Comparison of ENCODE assay signal across 8 mouse cellular contexts in the genomic region with DNA sequence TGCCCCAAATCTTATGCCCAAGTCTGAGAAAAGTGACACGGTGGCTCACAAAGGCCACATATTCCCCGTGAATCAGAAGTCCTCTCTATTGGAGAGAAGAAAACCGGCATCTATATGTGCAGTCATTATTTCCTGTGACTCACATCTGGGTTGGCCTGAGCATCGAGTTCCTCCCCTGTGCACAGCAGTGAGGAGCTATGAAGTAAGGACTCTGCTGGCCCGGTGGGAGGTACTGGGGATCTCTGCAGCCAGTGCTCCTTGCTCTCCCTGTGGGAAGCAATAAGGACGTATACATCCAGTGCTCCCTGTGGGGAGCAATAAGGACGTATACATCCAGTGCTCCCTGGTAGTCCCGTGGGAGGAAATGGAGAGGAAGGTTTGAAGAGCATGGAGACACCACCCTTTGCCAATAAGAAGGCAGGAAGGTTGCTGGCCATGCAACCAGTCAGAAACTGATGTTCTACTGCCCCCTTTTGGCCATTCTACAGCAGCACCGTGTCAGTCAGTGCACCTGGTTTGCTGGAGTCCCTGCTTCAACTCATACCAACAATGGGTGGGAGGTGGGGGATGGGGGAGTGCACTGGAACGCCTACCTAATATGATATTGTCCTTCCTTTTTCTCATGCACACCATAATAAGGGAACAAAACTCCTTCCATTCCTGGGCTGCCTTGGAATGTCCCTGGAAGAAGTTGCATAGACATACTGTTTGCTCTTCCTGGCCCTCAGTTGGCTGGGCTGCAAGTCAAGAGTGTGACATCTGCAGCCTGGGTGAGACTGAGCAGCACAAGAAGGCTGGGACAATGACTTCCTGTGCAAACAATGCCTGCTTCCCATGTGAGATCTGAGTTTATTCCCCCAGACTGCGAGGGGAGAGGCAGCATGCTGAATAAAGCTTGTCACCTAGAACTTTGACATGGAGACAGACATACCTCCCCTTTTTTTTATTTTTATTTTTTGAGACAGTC. TPM values are rescaled to one million over a fixed set of nuclear protein-coding genes. Genes with fewer than 3 reads are reported as not detected.
DNase-seq lines count a peak whose midpoint lies in the region; ATAC-seq and TF ChIP-seq lines count a peak whose summit lies in the region.
"Not testable (repeated sequence)": the region's sequence is repeated elsewhere in the genome, so short reads cannot be mapped to it uniquely, and the experiment has no call there.

No protein-coding gene starts in this region.

- not testable (repeated sequence) for H3K4me1 ChIP-seq in G1E (ENCODE audit: insufficient read depth, low read depth, low read length); forebrain, embryonic 10.5 days

- H3K27ac ChIP-seq in forebrain, embryonic 10.5 days: not testable (repeated sequence)

- not testable (repeated sequence) for H3K27me3 ChIP-seq in G1E (ENCODE audit: insufficient read depth, low read length); forebrain, embryonic 10.5 days (ENCODE audit: poor library complexity, severe bottlenecking)

- H3K36me3 ChIP-seq in G1E (replicated peaks); forebrain, embryonic 10.5 days (replicated peaks): not testable (repeated sequence)

- ATAC-seq in G1E (ENCODE audit: extremely low read depth, insufficient number of reproducible peaks, low FRiP score, poor library complexity, severe bottlenecking): not testable (repeated sequence)

- TF ChIP-seq CTCF in G1E (IDR thresholded peaks at IDR 0.05; ENCODE audit: low read depth, low read length): peak; percentile 26; the same call in 1 of the 2 replicates

- 41% methylated on average over 10 of the region's 11 CpGs for WGBS in forebrain, embryonic 10.5 days

- H3K9me3 ChIP-seq in G1E (replicated peaks); forebrain, embryonic 10.5 days: not testable (repeated sequence)

- intact Hi-C loops in heart, postnatal 14 days (cut with DNase I): loop anchor here (2.0 kb wide), 1 partner anchor 81 kb away; no protein-coding TSS in a partner anchor

- H3K4me3 ChIP-seq in G1E (ENCODE audit: low read depth, low read length); forebrain, embryonic 10.5 days: not testable (repeated sequence)

- DNase-seq in G1E (ENCODE audit: low spot score): not testable (repeated sequence)
- peak; percentile 13 for DNase-seq in c-Kit-positive CD71-positive TER-119-positive erythroid progenitor cells, embryonic 14.5 days (ENCODE audit: low spot score)
- DNase-seq in forebrain, embryonic 10.5 days (ENCODE audit: extremely low spot score, low spot score): peak; percentile 58
- peak; percentile 28 to 70 for DNase-seq in heart, postnatal 14 days
- DNase-seq in kidney, postnatal 25 days: peak; percentile 58 to 63
- DNase-seq in liver: peak; percentile 34
- DNase-seq in naive thymus-derived CD4-positive, alpha-beta T cell, adult 2 months (ENCODE audit: low read depth): peak; percentile 63
- DNase-seq in thymus, postnatal 14 days: peak; percentile 70

RNA-seq across cellular contexts. Expression of a gene that starts 19.7 kb away (rescaled TPM):
- total RNA-seq in G1E (2014; fragmentation: Nextera tagmentation) (5.1 and 8.3 TPM in 2 replicates), G1E (2017) (25.0 and 25.2 TPM in 2 replicates)
- polyA plus RNA-seq in G1E (2012): 52.7 and 54.4 TPM in 2 replicates
- 57.4 and 59.1 TPM in 2 replicates for polyA plus RNA-seq in forebrain, embryonic 10.5 days (2016; fragmentation: Nextera tagmentation; extraction: Ambion mirVana)
- 10 to 100 TPM; 57.3 to 58.7 TPM for total RNA-seq in heart, postnatal 14 days (2021)

RNA-seq across cellular contexts. Expression of a gene that starts 48.5 kb away (rescaled TPM):
- total RNA-seq in G1E (2014; fragmentation: Nextera tagmentation) (8.1 and 8.7 TPM in 2 replicates), G1E (2017) (4.9 and 6.9 TPM in 2 replicates)
- polyA plus RNA-seq in G1E (2012): 0.76 and 1.1 TPM in 2 replicates
- polyA plus RNA-seq in forebrain, embryonic 10.5 days (2016; fragmentation: Nextera tagmentation; extraction: Ambion mirVana): 21.7 and 23.1 TPM in 2 replicates
- total RNA-seq in heart, postnatal 14 days (2021): 10 to 100 TPM; 21.2 to 21.9 TPM
